Mouse (Mus musculus) stomach, embryonic 14.5 days (tissue): ENCODE results near the gene Galnt16. TPM values are rescaled to one million over a fixed set of nuclear protein-coding genes. Genes with fewer than 3 reads are reported as not detected.

Source experiments
- ATAC-seq: fragments of 200-750 bp; cut with Nextera tagmentation; 2 replicates; pipeline ENCODE4 v1.8.0; 2017; ENCODE audit warnings: low read depth, moderate TSS enrichment; ENCODE audit not compliant: insufficient number of reproducible peaks, insufficient read depth, low FRiP score
- H3K27ac ChIP-seq: fragments of 300-500 bp; sonication (generic); 2 replicates; pipeline ENCODE4 v1.5.1; 2014; ENCODE audit warnings: mild to moderate bottlenecking, low read length, moderate library complexity, mixed read lengths
- H3K27me3 ChIP-seq: fragments of 300-500 bp; sonication (generic); 2 replicates; pipeline ENCODE4 v1.6.1; 2014; ENCODE audit warnings: low read length, control low read depth, mixed read lengths; ENCODE audit not compliant: control insufficient read depth, insufficient read depth
- H3K36me3 ChIP-seq: fragments of 300-500 bp; sonication (generic); 2 replicates; pipeline ENCODE4 v1.6.1; 2014; ENCODE audit warnings: mild to moderate bottlenecking, control low read depth, low read length, moderate library complexity, mixed read lengths; ENCODE audit not compliant: control insufficient read depth, insufficient read depth
- H3K4me1 ChIP-seq: fragments of 300-500 bp; sonication (generic); 2 replicates; pipeline ENCODE4 v1.6.1; 2014; ENCODE audit warnings: low read length, control low read depth, mixed read lengths; ENCODE audit not compliant: control insufficient read depth, insufficient read depth
- H3K4me2 ChIP-seq: fragments of 300-500 bp; sonication (generic); replicated peaks from 2 replicates; pipeline ENCODE4 v1.6.1; 2014; ENCODE audit warnings: low read depth, low read length, control low read depth
- H3K4me3 ChIP-seq: fragments of 300-500 bp; sonication (generic); 2 replicates; pipeline ENCODE4 v1.5.1; 2014; ENCODE audit warnings: low read depth, low read length, control low read depth
- H3K9ac ChIP-seq: fragments of 300-500 bp; sonication (generic); replicated peaks from 2 replicates; pipeline ENCODE4 v1.6.1; 2014; ENCODE audit warnings: low read depth, mild to moderate bottlenecking, control low read depth, low read length, moderate library complexity, mixed read lengths
- H3K9me3 ChIP-seq: fragments of 300-500 bp; sonication (generic); 2 replicates; pipeline ENCODE4 v1.6.1; 2016; ENCODE audit warnings: low read depth, low read length, control low read depth; ENCODE audit not compliant: control insufficient read depth
- WGBS: fragments of 180-500 bp; shearing (Covaris S2); extraction: QIAGEN DNeasy Blood & Tissue Kit; methylation state at CpG from one replicate; pipeline ENCODE4 v1.1.7; 2014; 5-methylcytosine and 5-hydroxymethylcytosine counted together
- polyA plus RNA-seq: library from polyadenylated mRNA; unstranded; fragments of >200 nt; fragmentation: Nextera tagmentation; extraction: Ambion mirVana; gene quantifications from 2 replicates; pipeline ENCODE4 v1.2.1, GENCODE M21; 2014

Gene Galnt16
- polyA plus RNA-seq, 1 experiment from 2014 or later: 10.8 TPM

DNA sequence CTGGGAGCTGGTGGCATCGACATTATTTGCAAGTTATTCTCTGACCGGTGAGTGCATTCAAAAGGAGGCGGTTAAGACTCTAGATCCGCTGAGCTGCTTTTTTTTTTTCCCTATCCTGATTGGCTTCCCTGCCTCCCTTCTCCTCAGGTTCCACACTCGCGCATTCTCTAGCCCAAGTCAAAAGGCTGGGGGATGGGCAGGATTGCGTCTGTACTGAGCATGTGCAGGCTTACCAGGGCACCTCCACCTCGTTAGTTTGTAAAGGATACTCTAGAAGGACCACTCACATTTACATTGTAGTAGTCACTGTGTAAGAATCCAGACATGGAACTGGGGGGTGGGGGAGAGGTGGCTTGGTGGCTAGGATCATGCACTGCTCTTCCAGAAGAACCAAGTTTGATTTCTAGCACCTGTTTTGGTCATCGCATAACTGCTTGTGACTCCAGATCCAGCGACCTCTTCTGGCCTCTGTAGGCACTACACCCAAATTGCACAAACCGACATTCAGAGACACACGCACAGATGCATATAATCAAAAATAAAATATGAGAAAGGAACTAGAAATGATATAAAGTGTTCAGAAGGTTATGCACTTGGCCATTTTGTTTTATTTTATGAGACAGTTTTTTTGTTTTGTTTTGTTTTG lies 6.3 kb downstream of the Galnt16 start:
- 35% methylated on average over 12 of the region's 12 CpGs for WGBS
- no peak overlapping the region for H3K27ac ChIP-seq
- H3K27me3 ChIP-seq: 0 out of 2 replicates have a peak, but pooled peaks cover 4% of the 10 kb centered on the region
- ATAC-seq: no peak
- H3K9me3 ChIP-seq: no peaks in the 10 kb centered on the region
- H3K36me3 ChIP-seq: no peaks in the 10 kb centered on the region
- no peak overlapping the region for H3K9ac ChIP-seq
- no peak overlapping the region for H3K4me2 ChIP-seq
- peaks cover 11% of the 10 kb centered on the region; the same call in 1 of the 2 replicates for H3K4me1 ChIP-seq
- no peak overlapping the region for H3K4me3 ChIP-seq

DNA sequence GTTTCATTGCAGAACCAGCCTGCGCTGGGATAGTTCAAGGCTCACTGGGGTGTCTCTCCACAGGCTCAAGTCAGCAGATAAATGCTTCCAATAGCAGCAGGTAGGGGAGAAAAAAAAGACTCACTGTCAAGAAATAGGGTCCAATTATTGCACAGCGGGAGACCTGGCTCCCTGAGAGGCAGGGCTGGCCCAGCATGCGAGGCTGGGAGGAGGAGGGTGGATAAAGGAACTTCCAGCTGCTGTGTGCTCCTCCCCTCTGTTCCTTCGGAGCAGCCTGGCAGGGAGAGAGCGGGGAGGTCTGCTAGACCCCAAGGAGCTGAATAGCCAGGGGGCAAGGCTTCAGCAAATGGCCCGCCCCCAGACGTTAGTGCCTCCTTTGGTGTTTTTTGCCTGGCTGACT lies 7.4 kb downstream of the Galnt16 start:
- H3K9ac ChIP-seq: no peak overlapping the region
- no peak for ATAC-seq
- 0 out of 2 replicates have a peak, but pooled peaks cover 6% of the 10 kb centered on the region for H3K4me1 ChIP-seq
- H3K9me3 ChIP-seq: no peaks in the 10 kb centered on the region
- H3K36me3 ChIP-seq: no peaks in the 10 kb centered on the region
- H3K4me2 ChIP-seq: no peak overlapping the region
- WGBS: 29% methylated on average over 7 of the region's 7 CpGs
- no peaks in the 10 kb centered on the region for H3K27me3 ChIP-seq
- H3K27ac ChIP-seq: no peak overlapping the region
- no peak overlapping the region for H3K4me3 ChIP-seq

- Histone ChIP-seq H3K27me3 (no peaks in the 10 kb centered on the region), H3K27ac (no peak overlapping the region), H3K4me2 (no peak overlapping the region), H3K9ac (no peak overlapping the region), H3K4me1 (0 out of 2 replicates have a peak, but pooled peaks cover 12% of the 10 kb centered on the region), H3K9me3 (no peaks in the 10 kb centered on the region), H3K36me3 (no peaks in the 10 kb centered on the region), H3K4me3 (no peak overlapping the region)
- 76% methylated on average over 2 of the region's 2 CpGs for WGBS
- no peak for ATAC-seq
Measured at GRCm38 (mm10) chr12:80526511-80526910, 8.4 kb downstream of the Galnt16 start.

DNA sequence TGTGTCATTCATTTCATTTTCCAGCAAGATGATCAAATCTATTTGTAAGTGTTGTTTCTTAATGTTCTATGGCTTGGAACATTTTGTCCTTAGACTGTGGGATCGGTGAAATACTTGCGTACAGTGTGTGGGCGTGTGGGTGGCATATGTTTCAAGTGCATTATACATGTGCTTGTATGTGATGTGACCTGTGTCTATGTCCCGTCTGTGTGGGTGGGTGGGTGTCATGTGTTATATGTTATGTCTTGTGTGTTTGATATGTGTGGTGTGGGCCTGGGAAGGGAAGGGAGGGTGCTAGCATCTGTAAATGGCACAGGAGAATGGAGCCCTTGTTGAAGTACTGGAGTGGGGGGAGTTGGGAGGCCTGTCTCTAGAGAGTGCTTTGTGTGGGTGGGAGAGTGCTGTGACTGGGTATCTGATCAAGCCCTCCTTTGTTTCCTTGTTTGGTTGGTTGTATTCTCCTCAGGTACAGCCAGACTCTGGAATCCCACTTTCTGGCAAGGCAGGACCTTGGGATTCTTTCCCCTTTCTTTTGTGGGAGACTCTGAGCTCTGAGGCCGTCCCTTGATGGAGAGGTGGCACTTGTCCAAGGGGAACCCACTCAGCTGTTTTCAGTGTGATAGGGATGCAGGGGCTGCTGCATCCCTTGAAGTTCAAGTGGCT lies 9.8 kb downstream of the Galnt16 start:
- H3K4me2 ChIP-seq: no peak overlapping the region
- no peak overlapping the region for H3K9ac ChIP-seq
- 0 out of 2 replicates have a peak, but pooled peaks cover 13% of the 10 kb centered on the region for H3K4me1 ChIP-seq
- no peak overlapping the region for H3K4me3 ChIP-seq
- no peaks in the 10 kb centered on the region for H3K27me3 ChIP-seq
- H3K9me3 ChIP-seq: no peaks in the 10 kb centered on the region
- no peak overlapping the region for H3K27ac ChIP-seq
- H3K36me3 ChIP-seq: no peaks in the 10 kb centered on the region
- WGBS: 80% methylated on average over 5 of the region's 5 CpGs
- no peak for ATAC-seq

DNA sequence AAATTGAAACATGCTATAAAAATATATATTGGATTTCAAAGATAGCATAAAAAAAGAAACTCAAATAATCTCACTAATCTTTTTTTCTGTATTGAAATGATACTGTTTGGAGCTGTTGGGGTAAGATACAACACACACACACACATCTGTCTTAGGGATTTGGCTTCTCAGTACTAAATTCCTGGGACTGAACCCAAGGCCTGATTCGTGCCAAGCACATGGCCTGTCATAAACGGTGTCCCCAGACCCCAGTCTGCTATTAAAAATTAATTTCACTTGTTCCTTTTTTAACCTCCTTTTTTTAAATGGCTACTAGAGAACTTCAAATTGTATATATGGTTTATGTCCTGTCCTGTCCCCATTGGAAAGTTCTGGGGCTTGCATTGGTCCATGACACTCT lies 12.0 kb downstream of the Galnt16 start:
- Histone ChIP-seq H3K36me3 (no peaks in the 10 kb centered on the region), H3K27me3 (no peaks in the 10 kb centered on the region), H3K27ac (no peak overlapping the region; the same call in 1 of the 2 replicates), H3K4me2 (no peak overlapping the region), H3K4me3 (no peak overlapping the region), H3K9me3 (no peaks in the 10 kb centered on the region), H3K4me1 (0 out of 2 replicates have a peak, but pooled peaks cover 13% of the 10 kb centered on the region), H3K9ac (no peak overlapping the region)
- WGBS: 55% methylated on average over 2 of the region's 2 CpGs
- no peak for ATAC-seq

- H3K4me1 ChIP-seq: 0 out of 2 replicates have a peak, but pooled peaks cover 8% of the 10 kb centered on the region
- H3K9me3 ChIP-seq: no peaks in the 10 kb centered on the region
- ATAC-seq: no peak
- H3K36me3 ChIP-seq: no peaks in the 10 kb centered on the region
- H3K27me3 ChIP-seq: no peaks in the 10 kb centered on the region
- H3K4me3 ChIP-seq: no peak overlapping the region
- no peak overlapping the region for H3K4me2 ChIP-seq
- no peak overlapping the region; the same call in 1 of the 2 replicates for H3K27ac ChIP-seq
- WGBS: 49% methylated on average over 6 of the region's 6 CpGs
- H3K9ac ChIP-seq: no peak overlapping the region
Measured at GRCm38 (mm10) chr12:80530630-80531029, 12.6 kb downstream of the Galnt16 start.

DNA sequence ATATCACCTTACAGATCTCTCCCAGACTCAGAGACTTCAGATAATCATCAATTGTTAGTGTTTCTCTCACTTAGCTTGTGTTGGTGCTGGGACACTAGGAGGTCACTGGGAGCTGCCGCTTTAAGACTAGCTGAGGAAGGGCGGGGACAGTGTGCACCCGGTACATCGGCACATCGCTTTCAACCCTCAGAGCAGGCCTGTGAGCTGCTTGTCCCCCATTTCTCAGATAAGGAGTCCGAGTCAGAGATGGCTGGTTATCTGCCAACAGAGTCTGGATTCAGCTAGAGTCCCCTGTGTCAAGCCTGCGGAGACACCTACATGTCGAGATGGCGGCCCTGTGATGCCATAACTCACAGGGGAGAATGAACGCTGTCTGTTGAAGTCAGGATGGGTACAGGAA lies 13.5 kb downstream of the Galnt16 start:
- H3K9me3 ChIP-seq: no peaks in the 10 kb centered on the region
- H3K9ac ChIP-seq: no peak overlapping the region
- WGBS: 73% methylated on average over 10 of the region's 10 CpGs

GRCm38 (mm10) chr12:80533876-80534275 lies 15.8 kb downstream of the Galnt16 start:
- no peak overlapping the region for H3K4me2 ChIP-seq
- no peaks in the 10 kb centered on the region for H3K9me3 ChIP-seq
- no peak overlapping the region for H3K9ac ChIP-seq
- no peak overlapping the region for H3K4me3 ChIP-seq
- WGBS: 78% methylated on average over 2 of the region's 2 CpGs
- peaks cover 16% of the 10 kb centered on the region; the same call in 1 of the 2 replicates for H3K4me1 ChIP-seq
- H3K36me3 ChIP-seq: no peaks in the 10 kb centered on the region
- H3K27me3 ChIP-seq: no peaks in the 10 kb centered on the region
- ATAC-seq: no peak
- no peak overlapping the region for H3K27ac ChIP-seq

More for the DNA sequence above, 13.5 kb downstream of the Galnt16 start:
- no peak overlapping the region for H3K27ac ChIP-seq
- ATAC-seq: no peak
- H3K4me1 ChIP-seq: 0 out of 2 replicates have a peak, but pooled peaks cover 8% of the 10 kb centered on the region
- H3K27me3 ChIP-seq: no peaks in the 10 kb centered on the region
- H3K4me2 ChIP-seq: no peak overlapping the region
- no peaks in the 10 kb centered on the region for H3K36me3 ChIP-seq
- H3K4me3 ChIP-seq: no peak overlapping the region
